Mouse (Mus musculus) natural killer cell, adult 2 months (primary cell): ENCODE data around the gene Gm7073.

Source experiments
- DNase-seq, 2 experiments: peaks; one replicate each; pipeline ENCODE4 v3.0.0; 2022; ENCODE audit warnings: low spot score in 2 of 2

The Gm7073 gene

GRCm38 (mm10) chrX:60539149-60539548 lies at the start of gene Gm7073:
Gene Gm7073, minus strand, starts transcription at chrX:60539249.
- no peak for DNase-seq

DNA sequence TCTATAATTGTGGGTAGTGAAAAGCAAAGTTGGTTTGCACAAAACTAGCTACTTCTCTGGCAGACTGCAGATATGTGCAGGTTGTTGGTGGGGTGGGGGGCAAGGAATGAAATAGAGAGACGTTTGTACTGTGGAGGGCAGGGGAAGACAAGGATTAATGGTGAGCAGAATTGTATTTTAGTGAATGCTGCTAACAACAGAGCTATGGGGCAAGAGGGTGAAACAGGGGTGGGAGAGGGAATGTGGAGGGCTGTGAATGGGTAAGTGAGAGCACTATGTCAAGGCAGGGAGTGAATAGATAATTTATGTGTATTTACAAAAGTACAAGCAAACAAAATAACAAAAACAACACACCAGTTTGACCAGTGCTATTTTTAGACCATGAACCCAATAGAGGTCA lies 31.5 kb upstream of the Gm7073 start:
- no peak for DNase-seq

- DNase-seq = no peak
Measured at GRCm38 (mm10) chrX:60569047-60569446, 30.0 kb upstream of the Gm7073 start.

DNA sequence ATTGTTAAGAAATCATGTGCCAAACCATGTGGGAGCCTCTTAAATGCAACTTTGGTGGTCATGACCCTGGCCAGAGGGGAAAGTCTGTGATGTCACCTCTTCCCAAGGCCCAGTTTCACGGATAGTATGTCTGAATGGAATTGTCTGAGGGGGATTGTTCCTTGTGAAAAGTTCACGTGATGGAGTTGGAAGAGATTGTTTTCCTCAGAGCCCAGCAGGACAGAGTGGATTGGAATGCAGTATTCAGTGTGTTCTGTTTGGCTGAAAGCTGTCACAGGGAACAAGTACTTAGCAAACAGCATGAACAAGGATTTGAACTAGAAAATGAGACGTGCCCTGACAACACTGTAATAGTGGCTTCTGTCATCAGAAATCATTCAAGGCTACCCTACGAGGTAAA lies 16.2 kb upstream of the Gm7073 start:
- DNase-seq = no peak

DNA sequence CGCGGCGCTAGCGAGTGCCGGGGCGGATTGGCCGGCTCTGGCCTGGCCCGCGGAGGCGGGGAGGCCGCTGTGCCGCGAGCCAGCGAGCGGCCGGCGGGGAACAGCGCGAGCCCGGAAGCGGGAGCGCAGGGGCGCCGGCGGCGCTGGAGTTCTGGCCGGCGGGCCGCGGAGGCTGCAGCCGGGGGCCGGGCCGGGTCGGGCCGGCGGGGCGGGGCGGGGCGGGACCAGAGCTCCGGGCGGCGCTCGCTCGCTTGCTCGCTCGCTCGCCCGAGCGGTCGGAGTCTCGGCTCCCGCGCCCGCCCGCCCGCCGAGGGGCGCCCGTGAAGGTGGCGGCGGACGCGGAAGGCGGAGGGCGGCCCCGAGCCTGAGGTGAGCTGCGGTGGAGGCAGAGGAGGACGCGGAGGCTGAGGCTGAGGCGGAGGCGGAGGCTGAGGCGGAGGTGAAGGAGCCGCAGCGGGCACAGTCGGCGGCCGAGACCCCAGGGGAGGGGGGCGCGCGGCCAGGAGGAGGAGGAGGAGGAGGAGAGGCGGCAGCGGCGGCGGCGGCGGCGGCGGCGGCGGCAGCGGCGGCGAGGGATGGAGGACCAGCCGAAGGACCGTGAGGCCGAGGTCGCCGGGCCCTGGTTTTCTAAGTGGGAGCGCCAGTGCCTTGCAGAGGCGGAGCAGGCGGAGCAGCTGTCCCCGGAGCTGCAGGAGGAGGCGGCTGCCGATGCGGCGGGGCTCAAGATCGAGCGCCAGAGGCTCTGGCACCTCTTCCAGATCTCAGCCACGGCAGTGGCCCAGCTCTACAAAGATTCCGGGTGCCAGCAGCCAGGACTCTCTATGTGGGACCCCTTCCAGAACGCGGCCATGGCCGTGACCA lies 8.6 kb upstream of the Gm7073 start:
- DNase-seq = no peak

DNA sequence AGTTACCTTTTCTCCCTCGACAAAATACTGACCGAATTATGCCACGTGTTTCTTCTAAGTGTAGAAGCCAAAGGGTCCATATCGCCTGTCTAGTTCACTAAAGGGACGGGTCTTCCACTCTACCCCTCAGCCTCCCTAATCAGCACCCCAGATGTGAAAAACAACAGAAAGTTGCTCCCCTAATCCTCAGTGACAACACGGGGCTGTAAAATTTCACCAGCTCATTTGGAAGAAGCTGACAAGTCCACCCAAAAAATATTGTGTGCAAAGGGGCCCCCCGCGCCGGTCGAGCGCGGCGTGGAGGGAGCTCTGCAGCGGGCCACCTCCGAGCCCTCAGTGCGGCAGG lies 8.0 kb upstream of the Gm7073 start:
- DNase-seq = no peak

- no peak for DNase-seq
Measured at GRCm38 (mm10) chrX:60545906-60546305, 6.9 kb upstream of the Gm7073 start.

DNA sequence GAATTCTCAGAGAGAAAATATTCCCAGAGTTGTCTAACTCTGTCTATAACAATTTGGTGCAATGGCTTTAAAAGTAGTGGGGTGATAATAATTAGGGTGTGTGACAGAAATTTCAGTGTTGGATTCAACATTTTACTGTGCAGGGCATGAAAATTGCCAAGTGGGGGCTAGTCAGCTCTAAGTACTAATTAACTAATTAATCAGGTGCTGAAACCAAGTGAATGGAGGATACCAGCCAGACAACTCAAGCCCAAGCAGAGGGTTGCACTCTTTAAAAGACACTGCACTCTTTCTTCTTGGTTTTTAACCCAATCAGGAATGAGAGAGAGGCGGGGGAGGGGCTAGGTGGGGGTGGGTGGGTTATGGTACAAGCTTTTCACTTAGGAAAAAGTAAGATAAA lies 6.4 kb upstream of the Gm7073 start:
- DNase-seq = no peak

DNA sequence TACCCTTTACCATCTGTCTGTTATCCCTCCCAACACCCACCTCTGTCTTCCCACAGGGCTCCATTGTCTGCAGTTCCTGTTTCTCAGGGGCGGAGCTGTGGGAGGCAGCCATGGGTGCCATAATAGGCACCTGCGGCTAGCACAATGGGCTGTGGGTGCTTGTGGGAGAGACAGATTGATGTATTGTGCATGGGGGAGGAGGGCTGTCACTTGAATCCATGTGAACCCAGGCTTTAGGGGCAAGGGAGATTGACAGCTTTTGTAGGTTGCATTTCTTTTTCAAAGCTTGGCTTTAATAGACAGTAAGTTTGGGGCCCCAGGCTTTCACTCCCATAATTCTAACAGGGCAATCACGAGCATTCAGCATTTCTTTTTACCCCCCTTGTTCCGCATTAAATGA lies 5.0 kb upstream of the Gm7073 start:
- no peak for DNase-seq

- DNase-seq = no peak
Measured at GRCm38 (mm10) chrX:60542901-60543300, 3.9 kb upstream of the Gm7073 start.

DNA sequence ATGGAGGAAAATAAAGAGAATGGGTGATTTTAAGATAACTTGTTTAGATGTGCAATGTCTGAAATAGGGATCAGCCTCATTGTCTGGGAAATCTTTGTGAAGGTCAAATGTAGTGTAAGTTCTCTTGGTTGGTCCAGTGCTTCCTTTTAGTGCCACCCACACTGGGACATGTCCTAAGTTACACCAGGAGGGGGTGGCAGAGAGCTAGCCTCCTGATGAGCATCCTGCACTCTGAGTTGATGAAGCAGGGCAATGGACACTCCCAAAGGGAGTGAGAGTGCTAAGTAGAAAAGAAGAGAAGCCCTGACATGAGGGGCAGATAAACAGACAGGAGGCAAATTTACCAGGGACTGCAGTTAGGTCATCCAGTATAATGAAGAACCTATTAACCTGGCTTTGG lies 35.1 kb downstream of the Gm7073 start:
- no peak for DNase-seq

- no peak for DNase-seq
Measured at GRCm38 (mm10) chrX:60497750-60498149, 41.3 kb downstream of the Gm7073 start.

- no peak for DNase-seq
Measured at GRCm38 (mm10) chrX:60495308-60495707, 43.7 kb downstream of the Gm7073 start.

- DNase-seq = no peak
Measured at GRCm38 (mm10) chrX:60463786-60464185, 75.3 kb downstream of the Gm7073 start.

- DNase-seq = no peak
Measured at GRCm38 (mm10) chrX:60414563-60415111, 124.4 kb downstream of the Gm7073 start.

DNA sequence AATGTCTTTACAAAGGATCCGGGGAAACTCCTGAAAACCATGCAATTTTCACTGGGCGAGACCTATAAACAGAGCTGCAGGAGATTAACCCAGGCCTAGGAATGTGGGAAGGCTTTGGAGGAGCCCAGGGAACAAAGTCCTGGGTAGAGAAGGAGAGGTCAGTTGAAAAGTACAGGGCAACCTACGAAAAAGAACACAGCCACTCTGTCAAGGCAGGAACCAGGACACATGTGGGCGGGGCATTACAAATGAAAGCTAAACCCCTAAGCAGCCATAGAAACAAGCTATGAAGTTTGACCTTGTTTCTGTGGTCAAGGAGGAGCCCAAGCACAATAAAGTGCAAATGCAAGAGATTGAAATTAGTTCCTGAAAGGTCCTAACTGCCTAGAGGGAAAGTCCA lies 133.4 kb downstream of the Gm7073 start:
- DNase-seq = no peak

- peak; percentile 82 to 86 for DNase-seq
Measured at GRCm38 (mm10) chrX:60404668-60405044, 134.4 kb downstream of the Gm7073 start.

- DNase-seq = peak; percentile 10 to 38
Measured at GRCm38 (mm10) chrX:60403764-60404667, 135.0 kb downstream of the Gm7073 start.

GRCm38 (mm10) chrX:60403062-60403763 lies 135.8 kb downstream of the Gm7073 start:
- DNase-seq = peak in 1 of 2 experiments; percentile 8

DNA sequence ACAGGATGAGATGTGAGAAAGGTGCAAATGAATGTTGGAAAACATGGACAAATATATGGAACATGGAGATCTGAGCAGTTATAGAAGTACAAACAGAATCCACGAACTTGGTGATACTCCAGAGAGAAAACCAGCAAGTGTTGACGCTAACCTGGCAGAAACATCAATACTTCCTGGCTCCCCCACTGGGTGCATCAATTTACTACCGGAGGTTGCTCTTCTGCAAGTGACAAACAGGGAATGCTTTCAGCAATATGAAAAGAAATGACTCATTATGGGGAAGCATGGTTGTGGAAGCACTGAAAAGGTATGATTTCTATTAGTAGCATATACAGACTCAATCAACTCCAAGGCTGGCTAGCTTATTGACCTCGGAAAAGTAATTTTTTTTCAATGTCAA lies 144.8 kb downstream of the Gm7073 start:
- DNase-seq = no peak

DNA sequence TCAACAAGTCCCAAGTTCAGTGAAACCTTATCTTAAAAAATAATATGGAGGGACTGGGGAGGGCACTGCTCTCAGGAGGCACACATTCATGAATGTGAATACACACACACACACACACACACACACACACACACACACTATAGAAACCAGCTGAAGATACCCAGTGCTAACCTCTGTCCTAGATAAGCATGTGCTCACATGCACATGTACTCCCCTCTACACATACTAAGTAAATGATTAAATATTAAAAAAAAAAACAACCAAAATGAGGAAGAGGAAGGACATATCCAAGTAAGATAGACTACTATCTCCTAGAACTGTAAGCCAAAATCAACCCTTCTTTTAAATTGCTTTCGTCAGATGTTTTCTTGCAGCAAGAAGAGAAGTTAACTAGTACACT lies 152.2 kb downstream of the Gm7073 start:
- DNase-seq = no peak
